Mouse (Mus musculus): Measurements from ENCODE around the gene Cnnm4. TPM values are rescaled to one million over a fixed set of nuclear protein-coding genes. Genes with fewer than 3 reads are reported as not detected.
A peak's percentile ranks its signal among the peaks of the same experiment; 100 is the strongest.

Cnnm4 gene
- polyA plus RNA-seq (2015; fragmentation: Nextera tagmentation; extraction: Ambion mirVana), result 2.1 and 2.2 TPM in 2 replicates

GRCm38 (mm10) chr1:36471181-36472105, at the start of gene Cnnm4:
Cnnm4 (plus strand) TSS chr1:36471620.
- under 1% methylated on average over 47 of the region's 98 CpGs for WGBS (ENCODE audit: insufficient replicate concordance)
- Histone ChIP-seq H3K27ac (ENCODE audit: low read depth) (peak within 1 kb of the TSS; percentile 92), H3K9me3 (ENCODE audit: low read length) (no peaks in the 10 kb centered on the region), H3K4me1 (ENCODE audit: insufficient read depth) (peaks cover 60% of the 10 kb centered on the region), H3K4me2 (ENCODE audit: low read depth, low read length) (peak within 1 kb of the TSS; percentile 96), H3K4me3 (ENCODE audit: low read depth, low read length) (peak within 1 kb of the TSS; percentile 77), H3K36me3 (replicated peaks; ENCODE audit: insufficient read depth, low read length) (no peaks in the 10 kb centered on the region), H3K9ac (replicated peaks) (peak within 1 kb of the TSS; percentile 82), H3K27me3 (ENCODE audit: insufficient read depth, low read length) (peaks cover 8% of the 10 kb centered on the region; the same call in 1 of the 2 replicates)
- DNase-seq (peak; percentile 96), ATAC-seq (peak; percentile 92)
- TF ChIP-seq CTCF (IDR thresholded peaks at IDR 0.05; ENCODE audit: low read depth) (peak; percentile 62), EP300 (IDR thresholded peaks at IDR 0.05; ENCODE audit: low read depth) (no peak)

- TF ChIP-seq EP300 (IDR thresholded peaks at IDR 0.05; ENCODE audit: low read depth), result no peak
- no peak for TF ChIP-seq CTCF (IDR thresholded peaks at IDR 0.05; ENCODE audit: low read depth)
- Histone ChIP-seq H3K27ac (ENCODE audit: low read depth) (no peak overlapping the region), H3K4me3 (ENCODE audit: low read depth, low read length) (no peak overlapping the region), H3K27me3 (ENCODE audit: insufficient read depth, low read length) (no peaks in the 10 kb centered on the region), H3K4me1 (ENCODE audit: insufficient read depth) (no peaks in the 10 kb centered on the region), H3K4me2 (ENCODE audit: low read depth, low read length) (no peak overlapping the region), H3K9ac (replicated peaks) (no peak overlapping the region), H3K9me3 (ENCODE audit: low read length) (no peaks in the 10 kb centered on the region), H3K36me3 (replicated peaks; ENCODE audit: insufficient read depth, low read length) (peaks cover 65% of the 10 kb centered on the region)
- no peak for ATAC-seq
- 89% methylated on average over 2 of the region's 2 CpGs for WGBS (ENCODE audit: insufficient replicate concordance)
- no peak for DNase-seq
Measured at GRCm38 (mm10) chr1:36429511-36429910, 41.9 kb upstream of the Cnnm4 start.

- Histone ChIP-seq H3K27ac (ENCODE audit: low read depth) (no peak overlapping the region), H3K4me2 (ENCODE audit: low read depth, low read length) (no peak overlapping the region), H3K36me3 (replicated peaks; ENCODE audit: insufficient read depth, low read length) (peaks cover 56% of the 10 kb centered on the region), H3K4me3 (ENCODE audit: low read depth, low read length) (no peak overlapping the region), H3K9me3 (ENCODE audit: low read length) (no peaks in the 10 kb centered on the region), H3K9ac (replicated peaks) (no peak overlapping the region), H3K27me3 (ENCODE audit: insufficient read depth, low read length) (no peaks in the 10 kb centered on the region), H3K4me1 (ENCODE audit: insufficient read depth) (no peaks in the 10 kb centered on the region)
- 78% methylated on average over 4 of the region's 4 CpGs for WGBS (ENCODE audit: insufficient replicate concordance)
- DNase-seq (no peak), ATAC-seq (no peak)
- TF ChIP-seq EP300 (IDR thresholded peaks at IDR 0.05; ENCODE audit: low read depth), result no peak
- no peak for TF ChIP-seq CTCF (IDR thresholded peaks at IDR 0.05; ENCODE audit: low read depth)
Measured at GRCm38 (mm10) chr1:36432999-36433398, 38.4 kb upstream of the Cnnm4 start.

- H3K4me1 ChIP-seq (ENCODE audit: insufficient read depth), result no peaks in the 10 kb centered on the region
- H3K9ac ChIP-seq (replicated peaks), result no peak overlapping the region
- TF ChIP-seq CTCF (IDR thresholded peaks at IDR 0.05; ENCODE audit: low read depth), result no peak
- no peak for TF ChIP-seq EP300 (IDR thresholded peaks at IDR 0.05; ENCODE audit: low read depth)
- H3K4me3 ChIP-seq (ENCODE audit: low read depth, low read length), result no peak overlapping the region
- WGBS (ENCODE audit: insufficient replicate concordance), result 85% methylated on average over 3 of the region's 3 CpGs
- ATAC-seq (no peak), DNase-seq (no peak)
- H3K27me3 ChIP-seq (ENCODE audit: insufficient read depth, low read length), result no peaks in the 10 kb centered on the region
- no peak overlapping the region for H3K27ac ChIP-seq (ENCODE audit: low read depth)
- no peak overlapping the region for H3K4me2 ChIP-seq (ENCODE audit: low read depth, low read length)
- peaks cover 51% of the 10 kb centered on the region for H3K36me3 ChIP-seq (replicated peaks; ENCODE audit: insufficient read depth, low read length)
- no peaks in the 10 kb centered on the region for H3K9me3 ChIP-seq (ENCODE audit: low read length)
Measured at GRCm38 (mm10) chr1:36433616-36434015, 37.8 kb upstream of the Cnnm4 start.

GRCm38 (mm10) chr1:36435071-36435470, 36.3 kb upstream of the Cnnm4 start:
- peaks cover 54% of the 10 kb centered on the region for H3K36me3 ChIP-seq (replicated peaks; ENCODE audit: insufficient read depth, low read length)
- DNase-seq (no peak), ATAC-seq (no peak)
- no peaks in the 10 kb centered on the region for H3K4me1 ChIP-seq (ENCODE audit: insufficient read depth)
- H3K9me3 ChIP-seq (ENCODE audit: low read length), result no peaks in the 10 kb centered on the region
- H3K27me3 ChIP-seq (ENCODE audit: insufficient read depth, low read length), result no peaks in the 10 kb centered on the region
- H3K4me2 ChIP-seq (ENCODE audit: low read depth, low read length), result no peak overlapping the region
- 73% methylated on average over 4 of the region's 4 CpGs for WGBS (ENCODE audit: insufficient replicate concordance)
- no peak overlapping the region for H3K9ac ChIP-seq (replicated peaks)
- H3K4me3 ChIP-seq (ENCODE audit: low read depth, low read length), result no peak overlapping the region
- TF ChIP-seq EP300 (IDR thresholded peaks at IDR 0.05; ENCODE audit: low read depth) (no peak), CTCF (IDR thresholded peaks at IDR 0.05; ENCODE audit: low read depth) (no peak)
- H3K27ac ChIP-seq (ENCODE audit: low read depth), result no peak overlapping the region

DNA sequence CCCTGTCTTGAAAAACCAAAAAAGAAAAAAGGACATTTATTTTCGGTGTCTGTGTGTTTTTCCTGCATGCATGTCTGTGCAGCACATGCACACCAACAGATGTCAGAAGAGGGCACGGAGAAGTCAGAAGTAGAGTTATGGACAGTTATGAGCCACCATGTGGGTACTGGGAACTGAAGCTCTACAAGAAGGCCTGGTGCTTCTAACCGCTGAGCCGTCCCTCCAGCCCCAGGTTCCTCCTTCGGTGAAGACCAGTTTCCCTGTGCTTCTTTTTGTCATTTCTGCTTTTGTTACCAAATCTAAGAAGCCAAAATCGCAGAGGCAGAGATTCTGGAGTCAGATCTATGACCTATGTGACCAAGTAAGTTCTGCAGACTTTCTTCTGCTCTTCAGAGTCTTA, 34.9 kb upstream of the Cnnm4 start:
- H3K4me1 ChIP-seq (ENCODE audit: insufficient read depth), result no peaks in the 10 kb centered on the region
- no peaks in the 10 kb centered on the region for H3K9me3 ChIP-seq (ENCODE audit: low read length)
- no peak overlapping the region for H3K4me2 ChIP-seq (ENCODE audit: low read depth, low read length)
- H3K4me3 ChIP-seq (ENCODE audit: low read depth, low read length), result no peak overlapping the region
- no peak for TF ChIP-seq EP300 (IDR thresholded peaks at IDR 0.05; ENCODE audit: low read depth)
- no peak for TF ChIP-seq CTCF (IDR thresholded peaks at IDR 0.05; ENCODE audit: low read depth)
- no peak for ATAC-seq
- no peak overlapping the region for H3K9ac ChIP-seq (replicated peaks)
- whole genome bisulfite sequencing (ENCODE audit: insufficient replicate concordance), result 79% methylated on average over 6 of the region's 6 CpGs
- DNase-seq, result no peak
- H3K36me3 ChIP-seq (replicated peaks; ENCODE audit: insufficient read depth, low read length), result peaks cover 50% of the 10 kb centered on the region
- no peak overlapping the region for H3K27ac ChIP-seq (ENCODE audit: low read depth)
- no peaks in the 10 kb centered on the region for H3K27me3 ChIP-seq (ENCODE audit: insufficient read depth, low read length)
